Mouse (Mus musculus) CH12.LX (cell line): Measurements from ENCODE around the gene Olfr91. TPM values are rescaled to one million over a fixed set of nuclear protein-coding genes. Genes with fewer than 3 reads are reported as not detected.
"Not testable (repeated sequence)": the region's sequence is repeated elsewhere in the genome, so short reads cannot be mapped to it uniquely, and the experiment has no call there.

Source experiments
- DNase-seq: peaks from one replicate; pipeline ENCODE4 v3.0.0-alpha.2; 2013; ENCODE audit errors: extremely low read depth
- H3K27ac ChIP-seq: 2 replicates; pipeline ENCODE4 v1.5.1; 2012; ENCODE audit warnings: low read depth, mild to moderate bottlenecking, control low read depth, moderate library complexity; ENCODE audit not compliant: insufficient read depth
- H3K27me3 ChIP-seq: replicated peaks from 2 replicates; pipeline ENCODE3; 2012; ENCODE audit warnings: inconsistent platforms
- H3K36me3 ChIP-seq, 2 experiments: replicated peaks in 1 of 2; 2 replicates each; pipeline versions ENCODE3 to v1.6.1; 2012; ENCODE audit warnings: inconsistent platforms in 1 of 2, low read length in 1 of 2, mild to moderate bottlenecking in 1 of 2, mixed read lengths in 1 of 2, moderate library complexity in 1 of 2; ENCODE audit not compliant: control insufficient read depth in 1 of 2, insufficient read depth in 1 of 2
- H3K4me1 ChIP-seq, 2 experiments: 2 replicates each; pipeline ENCODE4 v1.6.1; 2012; ENCODE audit warnings: inconsistent platforms in 1 of 2, moderate library complexity in 1 of 2; ENCODE audit not compliant: insufficient read depth in 2 of 2, control insufficient read depth in 1 of 2
- H3K4me2 ChIP-seq: 2 replicates; pipeline ENCODE4 v1.6.1; 2012; ENCODE audit warnings: low read depth, mild to moderate bottlenecking, control low read depth; ENCODE audit not compliant: poor library complexity, insufficient read depth, severe bottlenecking
- H3K4me3 ChIP-seq, 3 experiments: fragments of 150-350 bp in 1 of 3; sonication (generic) in 1 of 3; replicated peaks in 1 of 3; 2 replicates each; pipeline versions ENCODE3 to v1.5.1; 2011 to 2012; ENCODE audit warnings: low read depth in 2 of 3, low read length in 2 of 3, mild to moderate bottlenecking in 2 of 3, moderate library complexity in 2 of 3, control low read depth in 1 of 3, improper control_type of control experiment in 1 of 3, inconsistent platforms in 1 of 3, mixed read lengths in 1 of 3; ENCODE audit not compliant: poor library complexity in 1 of 3
- H3K79me2 ChIP-seq: replicated peaks from 2 replicates; pipeline ENCODE4 v1.6.1; 2012; ENCODE audit warnings: mild to moderate bottlenecking, moderate library complexity; ENCODE audit not compliant: control insufficient read depth, poor library complexity, insufficient read depth, severe bottlenecking; ENCODE audit errors: extremely low read depth
- H3K9ac ChIP-seq: 2 replicates; pipeline ENCODE4 v1.6.1; 2012; ENCODE audit warnings: low read depth, mild to moderate bottlenecking, control low read depth, moderate library complexity; ENCODE audit not compliant: insufficient read depth
- H3K9me3 ChIP-seq: replicated peaks from 2 replicates; pipeline ENCODE3; 2012; ENCODE audit warnings: low read length, inconsistent platforms, mixed read lengths
- CHD1 ChIP-seq: IDR thresholded peaks from 2 replicates; pipeline ENCODE4 v1.6.1; 2012; ENCODE audit warnings: low read depth, low read length, improper control_type of control experiment, inconsistent platforms
- CHD2 ChIP-seq: IDR thresholded peaks from 2 replicates; pipeline ENCODE4 v1.6.1; 2011; ENCODE audit warnings: low read length, improper control_type of control experiment
- CTCF ChIP-seq, 2 experiments: IDR thresholded peaks in 1 of 2; conservative IDR thresholded peaks in 1 of 2; 2 replicates each; pipeline ENCODE4 v1.5.1; 2011 to 2012; ENCODE audit warnings: low read depth in 2 of 2, low read length in 2 of 2, improper control_type of control experiment in 1 of 2, inconsistent platforms in 1 of 2, mild to moderate bottlenecking in 1 of 2, moderate library complexity in 1 of 2
- E2F4 ChIP-seq: IDR thresholded peaks from 2 replicates; pipeline ENCODE4 v1.6.1; 2011; ENCODE audit warnings: low read depth, low read length, improper control_type of control experiment; ENCODE audit not compliant: insufficient replicate concordance
- GABPA ChIP-seq: IDR thresholded peaks from 2 replicates; pipeline ENCODE4 v1.6.1; 2012; ENCODE audit warnings: low read depth, low read length, improper control_type of control experiment, inconsistent platforms; ENCODE audit not compliant: insufficient replicate concordance
- HCFC1 ChIP-seq: IDR thresholded peaks from 2 replicates; pipeline ENCODE4 v1.6.1; 2012; ENCODE audit warnings: low read depth, mild to moderate bottlenecking, inconsistent platforms, low read length, improper control_type of control experiment
- JUND ChIP-seq: conservative IDR thresholded peaks from 2 replicates; pipeline ENCODE4 v1.6.1; 2011; ENCODE audit warnings: low read depth, low read length, improper control_type of control experiment
- KAT2A ChIP-seq: IDR thresholded peaks from 2 replicates; pipeline ENCODE4 v1.6.1; 2012; ENCODE audit warnings: low read length, improper control_type of control experiment, inconsistent platforms; ENCODE audit not compliant: insufficient replicate concordance
- MAFK ChIP-seq: IDR thresholded peaks from 2 replicates; pipeline ENCODE4 v1.6.1; 2011; ENCODE audit warnings: low read length, improper control_type of control experiment; ENCODE audit not compliant: insufficient replicate concordance
- PAX5 ChIP-seq: IDR thresholded peaks from 2 replicates; pipeline ENCODE4 v1.6.1; 2012; ENCODE audit warnings: low read length, inconsistent platforms, mixed read lengths
- POLR2AphosphoS2 ChIP-seq: IDR thresholded peaks from 2 replicates; pipeline ENCODE4 v1.6.1; 2011; ENCODE audit warnings: low read depth, low read length, improper control_type of control experiment
- RCOR1 ChIP-seq: conservative IDR thresholded peaks from 2 replicates; pipeline ENCODE4 v1.6.1; 2012; ENCODE audit warnings: low read depth, mild to moderate bottlenecking, inconsistent platforms, low read length, improper control_type of control experiment
- SMC3 ChIP-seq: IDR thresholded peaks from 2 replicates; pipeline ENCODE4 v1.6.1; 2011; ENCODE audit warnings: low read depth, low read length, improper control_type of control experiment
- TBP ChIP-seq: conservative IDR thresholded peaks from 2 replicates; pipeline ENCODE4 v1.6.1; 2011; ENCODE audit warnings: low read depth, low read length, improper control_type of control experiment
- UBTF ChIP-seq: IDR thresholded peaks from 2 replicates; pipeline ENCODE4 v1.6.1; 2012; ENCODE audit warnings: low read depth, mild to moderate bottlenecking, inconsistent platforms, low read length, improper control_type of control experiment, moderate library complexity
- ZC3H11A ChIP-seq: IDR thresholded peaks from 2 replicates; pipeline ENCODE4 v1.6.1; 2012; ENCODE audit warnings: low read depth, mild to moderate bottlenecking, inconsistent platforms, low read length, improper control_type of control experiment
- ZKSCAN1 ChIP-seq: IDR thresholded peaks from 2 replicates; pipeline ENCODE4 v1.6.1; 2012; ENCODE audit warnings: low read depth, inconsistent platforms, low read length, improper control_type of control experiment, borderline replicate concordance
- dilution Hi-C: fragments of 300-500 bp; cut with MboI; formaldehyde crosslinking; loops from 2 replicates; pipeline ENCODE4 v1.14.3; 2020; ENCODE audit warnings: low sequenced_read_pairs; ENCODE audit not compliant: extremely low pct_unique_long_range_greater_than_20kb, extremely low pct_ligation_motif_present
- in situ Hi-C: fragments of 300-500 bp; cut with MboI; formaldehyde crosslinking; loops from 3 replicates; pipeline ENCODE4 v1.14.3; 2019; ENCODE audit warnings: low sequenced_read_pairs, low pct_ligation_motif_present, low pct_unique_long_range_greater_than_20kb, mixed read lengths
- polyA plus RNA-seq: library from polyadenylated mRNA; unstranded; fragments of >175 nt; gene quantifications from 2 replicates; pipeline ENCODE4 v1.2.1, GENCODE M21; 2012; ENCODE audit warnings: low read depth; ENCODE audit not compliant: insufficient read length
- total RNA-seq, 2 experiments: library from RNA; depleted of rRNA; stranded (reverse); fragments of 300-350 nt in 1 of 2; fragments of >200 nt in 1 of 2; gene quantifications; 2 replicates each; pipeline ENCODE4 v1.2.3; 2012 to 2014

Olfr91 gene
- not detected in 2 replicates for total RNA-seq (2012; rRNA removed)
- not detected in 2 replicates for total RNA-seq (2014; rRNA removed)
- not detected in 2 replicates for polyA plus RNA-seq

DNA sequence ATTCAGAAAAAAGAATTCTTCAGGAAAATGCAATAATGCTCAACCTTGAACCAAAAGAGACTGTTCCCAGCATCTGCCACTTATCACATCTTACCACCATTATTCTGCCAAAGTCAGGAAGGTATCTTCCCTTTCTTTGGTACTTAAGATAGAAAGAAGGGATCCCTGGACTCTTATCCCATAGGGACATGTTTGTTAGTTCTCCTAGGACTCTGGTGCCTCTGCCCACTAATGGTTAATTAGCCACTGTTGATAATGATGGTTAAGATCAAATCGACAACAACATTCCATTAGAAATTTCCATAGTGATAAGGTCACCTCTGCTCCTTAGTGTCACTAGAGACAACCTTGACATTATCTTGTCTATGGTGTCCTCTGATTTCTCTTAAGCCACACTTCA, at the start of gene Olfr91:
TSS of gene Olfr91 (minus strand) at position 101 of the 400 bp plus-strand sequence.
- Histone ChIP-seq H3K4me3 (no peak within 1 kb of the TSS), H3K9me3 (no peaks in the 10 kb centered on the region), H3K4me1 (no peaks in the 10 kb centered on the region), H3K9ac (no peak within 1 kb of the TSS)
- TF ChIP-seq GABPA, result no peak
- no peak for TF ChIP-seq KAT2A
- TF ChIP-seq, all 38 proteins: peak for 0
- H3K36me3 ChIP-seq, result no peaks in the 10 kb centered on the region
- no peaks in the 10 kb centered on the region for H3K79me2 ChIP-seq
- in situ Hi-C loops, result no loop called here
- H3K27ac ChIP-seq, result no peak within 1 kb of the TSS
- dilution Hi-C loops, result no loop called here
- no peak for DNase-seq
- H3K27me3 ChIP-seq, result peaks cover 6% of the 10 kb centered on the region
- no peak within 1 kb of the TSS for H3K4me2 ChIP-seq

DNA sequence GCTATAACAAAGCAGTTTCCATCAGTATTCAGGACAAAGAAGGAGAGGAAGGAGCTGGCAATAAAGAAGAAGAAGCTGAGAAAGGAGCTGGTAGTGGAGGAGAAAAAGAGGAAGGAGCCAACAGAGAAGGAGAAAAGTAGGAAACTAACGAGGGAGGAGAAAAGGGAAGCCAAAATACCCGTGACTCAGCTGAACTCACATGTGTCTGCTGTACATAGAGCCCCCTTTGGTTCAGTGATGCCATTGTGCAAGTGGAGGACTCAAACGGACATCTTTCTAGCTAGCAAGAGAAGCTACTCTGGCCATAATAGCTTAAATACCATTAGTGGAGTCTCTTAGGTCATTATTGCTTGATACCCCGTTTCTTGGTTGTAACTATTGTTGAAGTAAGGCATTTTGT, 33.3 kb upstream of the Olfr91 start:
- H3K9me3 ChIP-seq, H3K4me2 ChIP-seq, H3K27ac ChIP-seq, in situ Hi-C loops, H3K9ac ChIP-seq, H3K4me1 ChIP-seq, DNase-seq, H3K4me3 ChIP-seq, H3K79me2 ChIP-seq, H3K27me3 ChIP-seq, H3K36me3 ChIP-seq, dilution Hi-C loops: not testable (repeated sequence)

DNA sequence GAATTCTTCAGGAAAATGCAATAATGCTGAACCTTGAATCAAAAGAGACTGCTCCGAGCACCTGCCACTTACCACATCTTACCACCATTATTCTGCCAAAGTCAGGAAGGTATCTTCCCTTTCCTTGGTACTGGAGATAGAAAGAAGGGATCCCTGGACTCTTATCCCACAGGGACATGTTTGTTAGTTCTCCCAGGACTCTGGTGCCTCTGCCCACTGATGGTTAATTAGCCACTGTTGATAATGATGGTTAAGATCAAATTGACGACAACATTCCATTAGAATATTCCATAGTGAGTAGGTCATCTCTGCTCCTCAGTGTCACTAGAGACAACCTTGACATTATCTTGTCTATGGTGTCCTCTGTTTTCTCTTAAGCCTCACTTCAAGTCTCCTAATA, 21.9 kb upstream of the Olfr91 start, which contains the start of gene Olfr92:
TSS of gene Olfr92 (minus strand) at position 101 of the 400 bp plus-strand sequence.
- DNase-seq, result no peak
- Histone ChIP-seq H3K4me1 (no peaks in the 10 kb centered on the region), H3K36me3 (no peaks in the 10 kb centered on the region), H3K4me3 (no peak within 1 kb of the TSS), H3K9me3 (no peaks in the 10 kb centered on the region), H3K4me2 (no peak within 1 kb of the TSS), H3K79me2 (no peaks in the 10 kb centered on the region), H3K27ac (no peak within 1 kb of the TSS), H3K27me3 (no peaks in the 10 kb centered on the region), H3K9ac (no peak within 1 kb of the TSS)
- dilution Hi-C loops, result no loop called here
- TF ChIP-seq POLR2AphosphoS2 (no peak), RCOR1 (no peak), GABPA (no peak), JUND (no peak), E2F4 (no peak), CHD1 (no peak), HCFC1 (no peak), KAT2A (no peak), CHD2 (no peak), SMC3 (no peak), PAX5 (no peak), ZC3H11A (no peak), CTCF (conservative IDR thresholded peaks at IDR 0.05 in 1 of 2, IDR thresholded peaks at IDR 0.05 in 1 of 2; ENCODE audit: low read depth in 2 of 2, low read length in 2 of 2) (no peak), TBP (no peak), ZKSCAN1 (no peak), MAFK (no peak), UBTF (no peak)
- in situ Hi-C loops, result no loop called here
